Mouse (Mus musculus) limb, embryonic 10.5 days (tissue): ENCODE measurements at regions not wholly inside any gene's neighbourhood (a gene's known extent, or its start where the extent isn't known, plus 50 kb on each side); places are given as distances from the start of the nearest gene placed in this dataset.
A peak's percentile ranks its signal among the peaks of the same experiment; 100 is the strongest.

Source experiments
- DNase-seq: peaks from one replicate; pipeline ENCODE4 v3.0.0-alpha.2; 2017; ENCODE audit warnings: low spot score
- H3K27ac ChIP-seq: fragments of 300-500 bp; sonication (generic); 2 replicates; pipeline ENCODE4 v1.5.1; 2016; ENCODE audit warnings: mild to moderate bottlenecking
- H3K27me3 ChIP-seq: fragments of 300-500 bp; sonication (generic); 2 replicates; pipeline ENCODE4 v1.6.1; 2016; ENCODE audit warnings: low read depth, mild to moderate bottlenecking; ENCODE audit not compliant: poor library complexity, severe bottlenecking
- H3K36me3 ChIP-seq: fragments of 300-500 bp; sonication (generic); 2 replicates; pipeline ENCODE4 v1.6.1; 2016; ENCODE audit warnings: mild to moderate bottlenecking, moderate library complexity
- H3K4me1 ChIP-seq: fragments of 300-500 bp; sonication (generic); 2 replicates; pipeline ENCODE4 v1.6.1; 2016
- H3K4me3 ChIP-seq: fragments of 300-500 bp; sonication (generic); 2 replicates; pipeline ENCODE4 v1.5.1; 2016; ENCODE audit warnings: mild to moderate bottlenecking, moderate library complexity
- H3K9me3 ChIP-seq: fragments of 300-500 bp; sonication (generic); replicated peaks from 2 replicates; pipeline ENCODE4 v1.6.1; 2016; ENCODE audit warnings: mild to moderate bottlenecking
- WGBS: fragments of 180-500 bp; shearing (Covaris S2); methylation state at CpG from one replicate; pipeline ENCODE4 v1.1.7; 2016; 5-methylcytosine and 5-hydroxymethylcytosine counted together

GRCm38 (mm10) chrX:152918212-152918611, 88.1 kb upstream of the Usp51 start:
- no peaks in the 10 kb centered on the region for H3K9me3 ChIP-seq
- peak; percentile 72 for DNase-seq
- H3K27me3 ChIP-seq = peaks cover 29% of the 10 kb centered on the region
- 53% methylated on average over 1 of the region's 1 CpGs for WGBS
- H3K4me1 ChIP-seq = no peaks in the 10 kb centered on the region
- no peak overlapping the region for H3K4me3 ChIP-seq
- no peaks in the 10 kb centered on the region for H3K36me3 ChIP-seq
- no peak overlapping the region for H3K27ac ChIP-seq

GRCm38 (mm10) chrX:152926991-152927390, 79.3 kb upstream of the Usp51 start:
- WGBS = 45% methylated on average over 3 of the region's 3 CpGs
- Histone ChIP-seq H3K27ac (no peak overlapping the region), H3K4me1 (no peaks in the 10 kb centered on the region), H3K27me3 (peaks cover 18% of the 10 kb centered on the region; the same call in 1 of the 2 replicates), H3K9me3 (no peaks in the 10 kb centered on the region), H3K4me3 (no peak overlapping the region), H3K36me3 (no peaks in the 10 kb centered on the region)
- DNase-seq = peak; percentile 32

- no peak for DNase-seq
- no peak overlapping the region for H3K4me3 ChIP-seq
- H3K4me1 ChIP-seq = no peaks in the 10 kb centered on the region
- 69% methylated on average over 3 of the region's 3 CpGs for WGBS
- no peaks in the 10 kb centered on the region for H3K36me3 ChIP-seq
- H3K27ac ChIP-seq = no peak overlapping the region
- peaks cover 46% of the 10 kb centered on the region; the same call in 1 of the 2 replicates for H3K27me3 ChIP-seq
- H3K9me3 ChIP-seq = no peaks in the 10 kb centered on the region
Measured at GRCm38 (mm10) chrX:152946201-152946600, 60.1 kb upstream of the Usp51 start.
